Mouse (Mus musculus): ENCODE measurements around the gene Elf2. TPM values are rescaled to one million over a fixed set of nuclear protein-coding genes. Genes with fewer than 3 reads are reported as not detected.

The Elf2 gene
- total and polyA plus RNA-seq, 3 experiments = 38.0 to 53.3 (median 46.5) TPM

- DNase-seq (ENCODE audit: low read depth, low spot score) = no peak
These were observed 31.4 kb upstream of the Elf2 start for GRCm38 (mm10) chr3:51371826-51372225.

GRCm38 (mm10) chr3:51368011-51368410 lies 27.5 kb upstream of the Elf2 start:
- peaks cover 0 to 25% of the 10 kb centered on the region in 2 experiments; a peak in 2 of 4 replicates for H3K4me1 ChIP-seq (ENCODE audit: control insufficient read depth in 1 of 2, insufficient read depth in 2 of 2, low read length in 2 of 2)
- no peak overlapping the region for H3K27ac ChIP-seq (ENCODE audit: control insufficient read depth, low read depth, low read length)
- no peak overlapping the region for H3K9ac ChIP-seq (ENCODE audit: control insufficient read depth, low read depth, low read length, poor library complexity, severe bottlenecking)
- TF ChIP-seq SMC3 (IDR thresholded peaks at IDR 0.05; ENCODE audit: low read depth, low read length) (no peak), EP300 (IDR thresholded peaks at IDR 0.05; ENCODE audit: low read depth in 1 of 2, low read length in 2 of 2) (0 out of 4 replicates have a peak, but pooled peaks of 1 of the 2 experiments have one; percentile 8), RCOR1 (IDR thresholded peaks at IDR 0.05; ENCODE audit: low read depth, low read length) (peak; percentile 41; the same call in 1 of the 2 replicates)
- no peaks in the 10 kb centered on the region for H3K9me3 ChIP-seq (replicated peaks; ENCODE audit: insufficient read depth, low read length)
- H3K4me3 ChIP-seq (ENCODE audit: control insufficient read depth in 1 of 2, insufficient read depth in 1 of 2, low read depth in 2 of 2, low read length in 2 of 2) = no peak overlapping the region
- peaks cover 0 to 19% of the 10 kb centered on the region in 2 experiments; a peak in 2 of 4 replicates for H3K36me3 ChIP-seq (ENCODE audit: control insufficient read depth in 1 of 2, insufficient read depth in 2 of 2, low read length in 2 of 2)
- H3K27me3 ChIP-seq (ENCODE audit: control insufficient read depth in 1 of 2, insufficient read depth in 2 of 2, low read length in 2 of 2) = no peaks in the 10 kb centered on the region
- peak; percentile 58 for DNase-seq (ENCODE audit: low read depth, low spot score)
- H3K79me2 ChIP-seq (ENCODE audit: control insufficient read depth, insufficient read depth, low read length, poor library complexity) = no peaks in the 10 kb centered on the region

More at GRCm38 (mm10) chr3:51371826-51372225, 31.4 kb upstream of the Elf2 start:
- Histone ChIP-seq H3K27me3 (ENCODE audit: control insufficient read depth in 1 of 2, insufficient read depth in 2 of 2, low read length in 2 of 2) (no peaks in the 10 kb centered on the region), H3K9ac (ENCODE audit: control insufficient read depth, low read depth, low read length, poor library complexity, severe bottlenecking) (no peak overlapping the region), H3K9me3 (replicated peaks; ENCODE audit: insufficient read depth, low read length) (no peaks in the 10 kb centered on the region), H3K4me1 (ENCODE audit: control insufficient read depth in 1 of 2, insufficient read depth in 2 of 2, low read length in 2 of 2) (peaks cover 0 to 11% of the 10 kb centered on the region in 2 experiments; a peak in 3 of 4 replicates), H3K79me2 (ENCODE audit: control insufficient read depth, insufficient read depth, low read length, poor library complexity) (no peaks in the 10 kb centered on the region), H3K27ac (ENCODE audit: control insufficient read depth, low read depth, low read length) (no peak overlapping the region), H3K4me3 (ENCODE audit: control insufficient read depth in 1 of 2, insufficient read depth in 1 of 2, low read depth in 2 of 2, low read length in 2 of 2) (no peak overlapping the region), H3K36me3 (ENCODE audit: control insufficient read depth in 1 of 2, insufficient read depth in 2 of 2, low read length in 2 of 2) (peaks cover 0 to 9% of the 10 kb centered on the region in 2 experiments; a peak in 2 of 4 replicates)
- TF ChIP-seq BHLHE40 (IDR thresholded peaks at IDR 0.05; ENCODE audit: borderline replicate concordance, low read depth, low read length) (no peak), ZC3H11A (IDR thresholded peaks at IDR 0.05; ENCODE audit: low read depth, low read length) (no peak), TBP (IDR thresholded peaks at IDR 0.05; ENCODE audit: low read depth, low read length) (no peak; the same call in 1 of the 2 replicates), NRF1 (IDR thresholded peaks at IDR 0.05; ENCODE audit: insufficient read depth, low read depth, low read length, poor library complexity, severe bottlenecking) (no peak), MXI1 (IDR thresholded peaks at IDR 0.05; ENCODE audit: low read depth, low read length) (no peak), MYB (IDR thresholded peaks at IDR 0.05; ENCODE audit: low read depth, low read length) (no peak), RCOR1 (IDR thresholded peaks at IDR 0.05; ENCODE audit: low read depth, low read length) (no peak)

GRCm38 (mm10) chr3:51366926-51367325 lies 26.5 kb upstream of the Elf2 start:
- Histone ChIP-seq H3K9me3 (replicated peaks; ENCODE audit: insufficient read depth, low read length) (no peaks in the 10 kb centered on the region), H3K27ac (ENCODE audit: control insufficient read depth, low read depth, low read length) (0 out of 2 replicates have a peak overlapping the region, but pooled peaks have one; percentile 7), H3K79me2 (ENCODE audit: control insufficient read depth, insufficient read depth, low read length, poor library complexity) (no peaks in the 10 kb centered on the region), H3K4me1 (ENCODE audit: control insufficient read depth in 1 of 2, insufficient read depth in 2 of 2, low read length in 2 of 2) (peaks cover 0 to 25% of the 10 kb centered on the region in 2 experiments; a peak in 2 of 4 replicates), H3K4me3 (ENCODE audit: control insufficient read depth in 1 of 2, insufficient read depth in 1 of 2, low read depth in 2 of 2, low read length in 2 of 2) (no peak overlapping the region), H3K27me3 (ENCODE audit: control insufficient read depth in 1 of 2, insufficient read depth in 2 of 2, low read length in 2 of 2) (no peaks in the 10 kb centered on the region), H3K36me3 (ENCODE audit: control insufficient read depth in 1 of 2, insufficient read depth in 2 of 2, low read length in 2 of 2) (peaks cover 0 to 19% of the 10 kb centered on the region in 2 experiments; a peak in 2 of 4 replicates), H3K9ac (ENCODE audit: control insufficient read depth, low read depth, low read length, poor library complexity, severe bottlenecking) (no peak overlapping the region)
- TF ChIP-seq GATA1 (IDR thresholded peaks at IDR 0.05; ENCODE audit: low read depth, low read length) (peak; percentile 58), MYB (IDR thresholded peaks at IDR 0.05; ENCODE audit: low read depth, low read length) (no peak), JUND (IDR thresholded peaks at IDR 0.05; ENCODE audit: low read depth, low read length) (no peak), USF1 (IDR thresholded peaks at IDR 0.05; ENCODE audit: low read depth, low read length) (no peak), BHLHE40 (IDR thresholded peaks at IDR 0.05; ENCODE audit: borderline replicate concordance, low read depth, low read length) (no peak), ELF1 (IDR thresholded peaks at IDR 0.05; ENCODE audit: low read depth, low read length) (no peak), TBP (IDR thresholded peaks at IDR 0.05; ENCODE audit: low read depth, low read length) (no peak), ZNF384 (IDR thresholded peaks at IDR 0.05; ENCODE audit: low read depth, low read length) (no peak), MAZ (IDR thresholded peaks at IDR 0.05; ENCODE audit: low read depth, low read length) (no peak), GABPA (IDR thresholded peaks at IDR 0.05; ENCODE audit: low read depth, low read length) (no peak), TAL1 (IDR thresholded peaks at IDR 0.05; ENCODE audit: low read length) (no peak), SIN3A (IDR thresholded peaks at IDR 0.05; ENCODE audit: low read length) (no peak), EP300 (IDR thresholded peaks at IDR 0.05; ENCODE audit: low read depth in 1 of 2, low read length in 2 of 2) (peak; percentile 49 to 61; a peak in 2 of 4 replicates), MAFK (IDR thresholded peaks at IDR 0.05; ENCODE audit: borderline replicate concordance, low read depth, low read length) (no peak), E2F4 (IDR thresholded peaks at IDR 0.05; ENCODE audit: borderline replicate concordance, low read depth, low read length) (no peak)
- DNase-seq (ENCODE audit: low read depth, low spot score) = peak; percentile 43
